Mouse (Mus musculus) liver, embryonic 11.5 days (tissue): Measurements from ENCODE around the gene Cbx5. TPM values are rescaled to one million over a fixed set of nuclear protein-coding genes. Genes with fewer than 3 reads are reported as not detected.

ENCODE experiments used
- ATAC-seq: fragments of 200-750 bp; cut with Nextera tagmentation; replicated peaks from 2 replicates; pipeline ENCODE4 v1.8.0; 2017; ENCODE audit warnings: moderate number of reproducible peaks, mild to moderate bottlenecking, moderate TSS enrichment, moderate library complexity; ENCODE audit not compliant: low FRiP score
- DNase-seq: peaks from one replicate; pipeline ENCODE4 v3.0.0-alpha.2; 2017; ENCODE audit warnings: low spot score
- H3K27ac ChIP-seq: fragments of 300-500 bp; sonication (generic); 2 replicates; pipeline ENCODE4 v1.5.1; 2014; ENCODE audit warnings: mild to moderate bottlenecking, low read depth, low read length, control low read depth
- H3K27me3 ChIP-seq: fragments of 300-500 bp; sonication (generic); replicated peaks from 2 replicates; pipeline ENCODE4 v1.6.1; 2014; ENCODE audit warnings: low read length, mixed read lengths; ENCODE audit not compliant: control insufficient read depth, insufficient read depth
- H3K36me3 ChIP-seq: fragments of 300-500 bp; sonication (generic); 2 replicates; pipeline ENCODE4 v1.6.1; 2014; ENCODE audit warnings: mild to moderate bottlenecking, low read length, moderate library complexity, mixed read lengths; ENCODE audit not compliant: control insufficient read depth, insufficient read depth
- H3K4me1 ChIP-seq: fragments of 300-500 bp; sonication (generic); replicated peaks from 2 replicates; pipeline ENCODE4 v1.6.1; 2014; ENCODE audit warnings: low read length, mixed read lengths; ENCODE audit not compliant: control insufficient read depth, insufficient read depth
- H3K4me2 ChIP-seq: fragments of 300-500 bp; sonication (generic); 2 replicates; pipeline ENCODE4 v1.6.1; 2014; ENCODE audit warnings: mild to moderate bottlenecking, control low read depth, moderate library complexity
- H3K4me3 ChIP-seq: fragments of 300-500 bp; sonication (generic); 2 replicates; pipeline ENCODE4 v1.5.1; 2014; ENCODE audit warnings: low read depth, low read length, control low read depth
- H3K9ac ChIP-seq: fragments of 300-500 bp; sonication (generic); 2 replicates; pipeline ENCODE4 v1.6.1; 2014; ENCODE audit warnings: low read depth, low read length, control low read depth
- H3K9me3 ChIP-seq: fragments of 300-500 bp; sonication (generic); 2 replicates; pipeline ENCODE4 v1.6.1; 2016; ENCODE audit warnings: low read length, inconsistent platforms, mixed read lengths; ENCODE audit not compliant: control insufficient read depth
- WGBS: fragments of 180-500 bp; shearing (Covaris S2); extraction: QIAGEN DNeasy Blood & Tissue Kit; methylation state at CpG from one replicate; pipeline ENCODE4 v1.1.7; 2014; 5-methylcytosine and 5-hydroxymethylcytosine counted together
- polyA plus RNA-seq: library from polyadenylated mRNA; unstranded; fragments of >200 nt; fragmentation: Nextera tagmentation; extraction: Ambion mirVana; gene quantifications from 2 replicates; pipeline ENCODE4 v1.2.1, GENCODE M21; 2014

The Cbx5 gene
- polyA plus RNA-seq, 1 experiment from 2014 or later, result 116 TPM

- WGBS, result 74% methylated on average over 2 of the region's 2 CpGs
- H3K4me1 ChIP-seq, result peaks cover 8% of the 10 kb centered on the region
Measured at GRCm38 (mm10) chr15:103233119-103233518, 6.5 kb downstream of the Cbx5 start.

GRCm38 (mm10) chr15:103228904-103229303 lies 10.7 kb downstream of the Cbx5 start:
- no peak overlapping the region for H3K4me3 ChIP-seq
- no peaks in the 10 kb centered on the region for H3K36me3 ChIP-seq
- DNase-seq, result no peak
- H3K9ac ChIP-seq, result no peak overlapping the region
- no peak overlapping the region for H3K27ac ChIP-seq
- ATAC-seq, result no peak
- WGBS, result 77% methylated on average over 2 of the region's 2 CpGs
- no peak overlapping the region for H3K4me2 ChIP-seq
- no peaks in the 10 kb centered on the region for H3K27me3 ChIP-seq
- H3K9me3 ChIP-seq, result no peaks in the 10 kb centered on the region
- H3K4me1 ChIP-seq, result peaks cover 4% of the 10 kb centered on the region; the same call in 1 of the 2 replicates

More at GRCm38 (mm10) chr15:103233119-103233518, 6.5 kb downstream of the Cbx5 start:
- Histone ChIP-seq H3K27me3 (no peaks in the 10 kb centered on the region), H3K9me3 (no peaks in the 10 kb centered on the region), H3K4me3 (no peak overlapping the region), H3K4me2 (no peak overlapping the region), H3K36me3 (peaks cover 8% of the 10 kb centered on the region), H3K9ac (no peak overlapping the region), H3K27ac (no peak overlapping the region)
- no peak for DNase-seq
- no peak for ATAC-seq

DNA sequence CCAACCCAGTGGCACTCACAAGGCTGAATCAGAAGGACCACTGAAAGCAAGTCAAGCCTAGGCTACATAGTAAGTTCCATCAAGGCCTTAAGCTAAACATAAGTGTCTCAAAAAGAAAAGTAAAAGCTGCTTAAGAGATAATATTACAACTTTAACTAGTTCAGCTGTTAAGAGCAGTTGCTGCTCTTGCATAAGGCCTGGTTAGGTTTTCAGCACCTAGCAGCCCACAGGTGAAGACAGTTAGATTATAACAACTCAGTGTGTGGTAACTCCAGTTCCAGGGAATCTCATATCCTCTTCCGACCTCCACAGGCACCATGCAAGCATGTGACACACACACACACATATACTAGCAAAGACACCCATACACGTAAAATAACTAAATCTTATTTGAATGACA lies 12.0 kb downstream of the Cbx5 start:
- peaks cover 2% of the 10 kb centered on the region; the same call in 1 of the 2 replicates for H3K4me1 ChIP-seq
- no peak overlapping the region for H3K27ac ChIP-seq
- H3K36me3 ChIP-seq, result no peaks in the 10 kb centered on the region
- H3K27me3 ChIP-seq, result no peaks in the 10 kb centered on the region
- H3K9me3 ChIP-seq, result no peaks in the 10 kb centered on the region
- WGBS, result 87% methylated on average over 2 of the region's 2 CpGs
- no peak for ATAC-seq
- no peak overlapping the region for H3K4me2 ChIP-seq
- H3K4me3 ChIP-seq, result no peak overlapping the region
- H3K9ac ChIP-seq, result no peak overlapping the region
- DNase-seq, result no peak

DNA sequence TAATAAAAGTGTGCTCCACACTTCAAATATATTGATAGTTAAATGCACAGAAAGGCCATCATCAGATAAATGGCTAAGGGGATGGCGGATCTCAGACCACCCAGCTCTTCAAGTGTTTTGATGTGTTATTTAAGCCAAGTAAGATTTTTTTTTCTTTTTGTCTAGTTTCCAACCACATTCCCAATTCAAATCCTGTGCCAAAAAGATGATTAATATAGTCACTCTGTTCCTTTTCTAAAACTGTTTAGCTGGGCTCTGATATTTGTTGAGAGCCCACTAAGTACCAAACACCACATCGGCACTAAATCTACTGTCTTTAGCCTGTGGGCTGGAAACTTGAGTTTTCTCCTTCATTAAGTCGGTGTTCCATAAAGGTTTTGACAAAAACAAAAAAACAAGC lies 12.6 kb downstream of the Cbx5 start:
- DNase-seq (no peak), ATAC-seq (no peak)
- Histone ChIP-seq H3K4me1 (no peaks in the 10 kb centered on the region; the same call in 1 of the 2 replicates), H3K4me3 (no peak overlapping the region), H3K27ac (no peak overlapping the region), H3K27me3 (no peaks in the 10 kb centered on the region), H3K4me2 (no peak overlapping the region), H3K36me3 (no peaks in the 10 kb centered on the region), H3K9ac (no peak overlapping the region), H3K9me3 (no peaks in the 10 kb centered on the region)
- WGBS, result 90% methylated on average over 3 of the region's 3 CpGs

GRCm38 (mm10) chr15:103224161-103224560 lies 15.5 kb downstream of the Cbx5 start:
- Histone ChIP-seq H3K4me1 (peaks cover 6% of the 10 kb centered on the region), H3K9ac (no peak overlapping the region), H3K36me3 (no peaks in the 10 kb centered on the region; the same call in 1 of the 2 replicates), H3K9me3 (no peaks in the 10 kb centered on the region), H3K4me2 (no peak overlapping the region), H3K27me3 (no peaks in the 10 kb centered on the region), H3K27ac (no peak overlapping the region), H3K4me3 (no peak overlapping the region)
- 94% methylated on average over 2 of the region's 2 CpGs for WGBS
- no peak for DNase-seq
- no peak for ATAC-seq

- H3K9ac ChIP-seq, result no peak overlapping the region
- no peak overlapping the region for H3K4me2 ChIP-seq
- H3K4me3 ChIP-seq, result no peak overlapping the region
- no peaks in the 10 kb centered on the region; the same call in 1 of the 2 replicates for H3K36me3 ChIP-seq
- WGBS, result 80% methylated on average over 1 of the region's 1 CpGs
- no peak overlapping the region for H3K27ac ChIP-seq
- H3K27me3 ChIP-seq, result no peaks in the 10 kb centered on the region
- H3K4me1 ChIP-seq, result peaks cover 19% of the 10 kb centered on the region
- DNase-seq (no peak), ATAC-seq (no peak)
- no peaks in the 10 kb centered on the region for H3K9me3 ChIP-seq
Measured at GRCm38 (mm10) chr15:103221386-103221785, 18.2 kb downstream of the Cbx5 start.

DNA sequence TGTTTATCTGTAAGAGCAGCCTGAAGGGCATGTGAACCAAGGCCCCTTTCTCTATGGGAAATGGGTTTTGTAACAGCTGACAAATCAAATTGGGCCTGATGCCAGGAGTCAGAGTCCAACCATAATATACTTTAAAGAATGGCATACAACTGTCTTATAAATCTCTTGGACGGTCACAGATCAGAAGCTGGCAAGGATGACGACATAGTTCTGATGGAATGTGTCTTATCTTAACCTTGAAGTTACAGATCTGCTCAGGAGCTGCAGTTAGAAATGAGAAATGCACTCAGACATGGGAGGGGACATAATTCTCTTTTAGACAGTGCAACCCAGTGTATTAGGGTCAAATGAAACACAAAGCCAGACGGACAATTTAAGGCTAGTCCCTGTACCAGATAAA lies 18.8 kb downstream of the Cbx5 start:
- no peak for DNase-seq
- Histone ChIP-seq H3K9ac (no peak overlapping the region), H3K4me2 (no peak overlapping the region), H3K36me3 (no peaks in the 10 kb centered on the region; the same call in 1 of the 2 replicates), H3K4me1 (peaks cover 25% of the 10 kb centered on the region), H3K4me3 (no peak overlapping the region), H3K9me3 (no peaks in the 10 kb centered on the region), H3K27me3 (no peaks in the 10 kb centered on the region), H3K27ac (no peak overlapping the region)
- ATAC-seq, result no peak
- 56% methylated on average over 3 of the region's 3 CpGs for WGBS

DNA sequence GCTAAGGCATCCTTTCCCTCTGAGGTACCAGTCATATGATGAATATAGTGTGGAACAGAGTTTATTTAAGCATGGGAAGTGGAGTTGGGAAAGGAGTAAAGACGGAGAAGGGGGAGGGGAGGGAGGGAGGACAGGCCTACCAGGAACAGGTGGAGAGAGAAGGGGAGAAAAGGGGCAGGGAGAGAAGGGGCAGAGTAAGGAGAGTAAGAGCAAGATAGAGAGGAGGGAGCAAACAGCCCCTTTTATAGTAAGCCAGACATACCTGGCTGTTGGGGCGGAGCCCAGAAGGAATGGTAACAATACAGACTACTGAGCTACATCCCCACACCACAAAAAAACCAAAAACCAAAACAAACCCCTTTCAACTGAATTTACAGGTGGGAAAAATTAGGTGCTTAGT lies 23.6 kb downstream of the Cbx5 start:
- H3K36me3 ChIP-seq, result peaks cover 14% of the 10 kb centered on the region
- H3K9ac ChIP-seq, result no peak overlapping the region
- ATAC-seq (no peak), DNase-seq (no peak)
- no peaks in the 10 kb centered on the region for H3K27me3 ChIP-seq
- no peaks in the 10 kb centered on the region for H3K9me3 ChIP-seq
- H3K27ac ChIP-seq, result peak overlapping the region; percentile 30; the same call in 1 of the 2 replicates
- peaks cover 34% of the 10 kb centered on the region for H3K4me1 ChIP-seq
- H3K4me2 ChIP-seq, result peak overlapping the region; percentile 67
- WGBS, result 44% methylated on average over 2 of the region's 2 CpGs
- H3K4me3 ChIP-seq, result peak overlapping the region; percentile 16; the same call in 1 of the 2 replicates
